8 mouse cellular contexts compared by ENCODE assay signal in the genomic region with DNA sequence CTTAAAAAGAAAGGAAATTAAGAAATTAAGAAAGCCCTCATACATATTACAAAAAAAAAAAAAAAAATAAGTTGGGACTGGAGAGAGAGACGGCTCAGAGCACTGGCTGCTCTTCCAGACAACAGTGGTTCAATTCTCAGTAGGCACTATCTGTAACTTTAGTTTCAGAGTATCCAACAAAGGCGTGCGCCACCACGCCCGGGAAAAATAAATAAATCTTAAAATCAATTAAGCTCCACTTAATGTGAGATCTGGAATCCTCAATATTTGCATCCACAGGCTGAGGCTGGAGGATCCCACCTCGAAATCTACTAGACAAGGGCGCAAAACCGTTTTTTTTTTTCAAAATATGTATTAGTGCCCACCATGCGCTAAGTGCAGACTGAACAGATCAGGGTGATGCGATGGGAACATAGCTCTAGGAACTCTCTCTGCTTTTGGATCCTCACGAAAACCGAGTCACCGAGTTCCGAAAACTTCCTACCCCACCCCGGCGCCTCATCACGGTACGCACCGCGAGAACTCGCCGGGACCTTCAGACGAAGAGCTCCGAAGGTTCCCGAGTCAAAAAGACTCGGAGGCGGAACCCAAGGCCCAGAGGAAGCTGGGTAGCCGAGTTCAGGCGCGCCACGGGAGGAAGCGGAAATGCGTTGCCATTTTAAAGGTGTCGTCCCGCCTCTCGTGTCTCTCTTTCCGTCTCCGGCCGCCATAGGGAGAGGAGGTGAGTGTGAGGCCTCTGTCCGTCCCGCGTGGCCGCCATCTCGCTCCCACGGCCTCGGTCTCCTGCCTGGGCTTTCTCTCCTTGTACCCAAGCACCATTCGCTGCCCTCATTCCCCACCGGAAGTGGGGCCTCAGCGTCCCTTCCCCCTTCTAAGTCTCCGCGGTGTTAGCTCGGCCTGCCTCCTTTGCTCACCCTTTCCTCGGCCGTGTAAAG. TPM values are rescaled to one million over a fixed set of nuclear protein-coding genes. Genes with fewer than 3 reads are reported as not detected.
DNase-seq lines count a peak whose midpoint lies in the region; ATAC-seq lines count a peak whose summit lies in the region.

TSS of gene Rpl28 (plus strand) at position 597 of the 935 bp plus-strand sequence.

- DNase-seq in CD4-positive helper T cell, adult 2 months (ENCODE audit: low read depth, low spot score): peak; percentile 97
- peak; percentile 95 for DNase-seq in brain, embryonic 18.5 days (ENCODE audit: low read depth, low spot score)
- DNase-seq in kidney, postnatal 10 days: peak; percentile 97
- peak; percentile 92 to 94 for DNase-seq in natural killer cell, adult 2 months (ENCODE audit: low spot score in 2 of 2)

- peak within 1 kb of the TSS; percentile 99 for H3K9ac ChIP-seq in heart, embryonic 13.5 days
- H3K9ac ChIP-seq in liver, embryonic 12.5 days: peak within 1 kb of the TSS; percentile 94
- H3K9ac ChIP-seq in stomach, embryonic 15.5 days: peak within 1 kb of the TSS; percentile 99

- peaks cover 30% of the 10 kb centered on the region for H3K4me1 ChIP-seq in heart, embryonic 13.5 days
- peaks cover 58% of the 10 kb centered on the region for H3K4me1 ChIP-seq in liver, embryonic 12.5 days
- H3K4me1 ChIP-seq in stomach, embryonic 15.5 days: peaks cover 13% of the 10 kb centered on the region; the same call in 1 of the 2 replicates

- peak within 1 kb of the TSS; percentile 92 for H3K4me2 ChIP-seq in heart, embryonic 13.5 days
- peak within 1 kb of the TSS; percentile 83 for H3K4me2 ChIP-seq in liver, embryonic 12.5 days
- H3K4me2 ChIP-seq in stomach, embryonic 15.5 days: peak within 1 kb of the TSS; percentile 71

- peak within 1 kb of the TSS; percentile 94 for H3K4me3 ChIP-seq in heart, embryonic 13.5 days
- H3K4me3 ChIP-seq in liver, embryonic 12.5 days: peak within 1 kb of the TSS; percentile 87
- peak within 1 kb of the TSS; percentile 84 for H3K4me3 ChIP-seq in stomach, embryonic 15.5 days (replicated peaks)

- peaks cover 4% of the 10 kb centered on the region; the same call in 1 of the 2 replicates for H3K27me3 ChIP-seq in heart, embryonic 13.5 days (replicated peaks)
- H3K27me3 ChIP-seq in liver, embryonic 12.5 days (replicated peaks): no peaks in the 10 kb centered on the region
- H3K27me3 ChIP-seq in stomach, embryonic 15.5 days (replicated peaks): no peaks in the 10 kb centered on the region

- no peaks in the 10 kb centered on the region for H3K9me3 ChIP-seq in heart, embryonic 13.5 days
- H3K9me3 ChIP-seq in liver, embryonic 12.5 days (replicated peaks): no peaks in the 10 kb centered on the region
- no peaks in the 10 kb centered on the region for H3K9me3 ChIP-seq in stomach, embryonic 15.5 days

- 2% methylated on average over 54 of the region's 54 CpGs for WGBS in heart, embryonic 13.5 days
- WGBS in liver, embryonic 12.5 days (ENCODE audit: insufficient replicate concordance): 1% methylated on average over 54 of the region's 54 CpGs
- under 1% methylated on average over 54 of the region's 54 CpGs for WGBS in stomach, embryonic 15.5 days

- peak within 1 kb of the TSS; percentile 94 for H3K27ac ChIP-seq in heart, embryonic 13.5 days (replicated peaks)
- peak within 1 kb of the TSS; percentile 96 for H3K27ac ChIP-seq in liver, embryonic 12.5 days
- H3K27ac ChIP-seq in stomach, embryonic 15.5 days: peak within 1 kb of the TSS; percentile 97

- ATAC-seq in erythroid progenitor cell, adult 5-6 weeks (replicated peaks; ENCODE audit: low FRiP score, poor library complexity, severe bottlenecking): peak; percentile 92
- peak; percentile 77 for ATAC-seq in heart, embryonic 13.5 days (ENCODE audit: extremely low read depth, insufficient number of reproducible peaks, low FRiP score, low TSS enrichment)
- ATAC-seq in liver, embryonic 12.5 days: peak; percentile 84
- ATAC-seq in stomach, embryonic 15.5 days (ENCODE audit: insufficient read depth, low FRiP score, low read depth): peak; percentile 95

- H3K36me3 ChIP-seq in heart, embryonic 13.5 days: peaks cover 41% of the 10 kb centered on the region
- H3K36me3 ChIP-seq in liver, embryonic 12.5 days: peaks cover 42% of the 10 kb centered on the region
- peaks cover 23% of the 10 kb centered on the region for H3K36me3 ChIP-seq in stomach, embryonic 15.5 days

RNA-seq across cellular contexts. Expression of gene Rpl28, which starts in this region (rescaled TPM):
- total RNA-seq in erythroid progenitor cell, adult 5-6 weeks (2015; ENCODE audit: low replicate concordance): 603 and 642 TPM in 2 replicates
- total RNA-seq in erythroid progenitor cell, adult 5-6 weeks (2017; ENCODE audit: low replicate concordance): 83.6 and 269 TPM in 2 replicates
- polyA plus RNA-seq in heart, embryonic 13.5 days (2015; fragmentation: Nextera tagmentation; extraction: Ambion mirVana): 209 and 245 TPM in 2 replicates
- polyA plus RNA-seq in liver, embryonic 12.5 days (2016; fragmentation: Nextera tagmentation; extraction: Ambion mirVana): 397 and 413 TPM in 2 replicates
- polyA plus RNA-seq in stomach, embryonic 15.5 days (2015; fragmentation: Nextera tagmentation; extraction: Ambion mirVana): 309 and 356 TPM in 2 replicates

Comparison
In these comparisons a context has a peak if more than half of its experiments do, and no peak if none do; other contexts are left out.
1. Peak in every context shown above with its lines: DNase-seq, ATAC-seq, H3K4me3 ChIP-seq and H3K27ac ChIP-seq.